Mouse (Mus musculus) thymus, postnatal 10 days (tissue): ENCODE data around the gene Wdr44.

Source experiments
- DNase-seq, 2 experiments: peaks; one replicate each; pipeline ENCODE4 v3.0.0; 2021; ENCODE audit warnings: low spot score in 2 of 2

Gene Wdr44

DNA sequence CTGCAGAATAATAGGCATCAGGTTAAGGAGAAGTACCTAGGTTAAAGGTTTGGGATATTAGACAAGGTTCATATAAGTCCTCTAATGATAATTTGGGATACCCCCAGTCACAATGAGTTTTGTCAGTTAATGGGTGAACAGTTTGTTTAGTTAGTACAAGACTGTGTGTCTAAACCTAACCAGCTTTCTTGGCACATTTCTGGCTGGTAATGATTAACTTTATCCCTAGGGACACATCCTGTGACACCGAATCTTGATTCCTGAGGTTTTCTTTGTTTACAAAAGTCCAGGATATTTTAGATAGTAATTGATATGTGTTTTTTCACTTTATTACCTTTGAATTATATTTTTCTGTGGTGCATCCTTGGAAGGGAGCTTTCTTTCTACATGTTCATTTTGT lies 148.1 kb downstream of the Wdr44 start:
- DNase-seq = no peak
